Mouse (Mus musculus) kidney, postnatal 36 days (tissue): Measurements from ENCODE around the gene Ahctf1.
A peak's percentile ranks its signal among the peaks of the same experiment; 100 is the strongest.
"Not testable (repeated sequence)": the region's sequence is repeated elsewhere in the genome, so short reads cannot be mapped to it uniquely, and the experiment has no call there.

Source experiments
- DNase-seq, 2 experiments: peaks; one replicate each; pipeline ENCODE4 v3.0.0; 2021 to 2022; ENCODE audit warnings: mixed read lengths in 2 of 2

Gene Ahctf1

DNA sequence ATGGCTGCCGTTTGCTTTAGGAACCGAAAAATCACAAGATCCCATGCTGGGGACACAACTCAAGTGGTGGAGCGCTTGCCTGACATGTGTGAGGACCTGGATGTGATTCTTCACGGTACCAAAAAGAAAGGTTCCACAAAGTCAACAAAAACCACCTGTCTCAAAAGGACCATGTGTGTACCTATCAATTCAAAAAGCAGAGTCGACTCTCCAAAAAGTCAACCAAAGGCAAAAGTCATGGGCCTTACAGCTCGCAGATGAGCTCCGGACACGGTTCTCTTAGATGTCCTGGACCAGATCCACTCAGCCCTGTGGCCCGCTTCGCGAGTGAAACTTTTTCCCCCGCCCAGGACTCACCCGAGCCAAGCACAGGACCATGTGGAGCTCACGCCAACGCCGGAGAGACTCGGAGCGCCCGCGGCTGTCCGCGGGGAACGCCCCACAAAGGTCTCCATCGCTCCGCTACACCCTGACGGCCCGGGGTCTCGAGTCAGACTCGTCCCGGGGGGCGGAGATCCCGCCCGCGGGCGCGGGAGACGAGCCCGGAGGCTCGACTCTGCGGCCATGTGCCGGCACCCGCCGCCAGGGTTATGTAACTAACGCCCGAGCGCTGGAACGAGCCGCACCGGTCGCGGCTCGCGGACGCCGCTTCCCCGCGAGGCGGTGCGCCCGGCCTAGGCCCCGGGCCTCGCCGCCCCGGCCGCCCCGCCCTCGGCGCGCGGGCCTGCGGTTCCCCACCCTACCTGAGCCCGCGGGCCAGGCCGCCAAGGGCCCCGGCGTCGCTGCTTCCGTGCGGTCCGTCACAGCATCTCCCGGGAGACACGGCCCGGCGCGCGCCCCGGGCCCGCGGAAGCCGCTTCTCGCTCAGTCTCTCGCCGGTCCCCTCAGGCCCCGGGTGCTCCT is 619 bp downstream of the Ahctf1 start, which contains the start of gene Gm10518:
Gene Gm10518, plus strand, starts transcription at position 767 of the 903 bp plus-strand sequence.
- peak; percentile 70 to 77 for DNase-seq

GRCm38 (mm10) chr1:179798794-179799193 is 4.7 kb downstream of the Ahctf1 start:
- no peak for DNase-seq

- no peak for DNase-seq
Measured at GRCm38 (mm10) chr1:179787281-179787680, 16.2 kb downstream of the Ahctf1 start.

GRCm38 (mm10) chr1:179785502-179785901 is 18.0 kb downstream of the Ahctf1 start:
- no peak for DNase-seq

DNA sequence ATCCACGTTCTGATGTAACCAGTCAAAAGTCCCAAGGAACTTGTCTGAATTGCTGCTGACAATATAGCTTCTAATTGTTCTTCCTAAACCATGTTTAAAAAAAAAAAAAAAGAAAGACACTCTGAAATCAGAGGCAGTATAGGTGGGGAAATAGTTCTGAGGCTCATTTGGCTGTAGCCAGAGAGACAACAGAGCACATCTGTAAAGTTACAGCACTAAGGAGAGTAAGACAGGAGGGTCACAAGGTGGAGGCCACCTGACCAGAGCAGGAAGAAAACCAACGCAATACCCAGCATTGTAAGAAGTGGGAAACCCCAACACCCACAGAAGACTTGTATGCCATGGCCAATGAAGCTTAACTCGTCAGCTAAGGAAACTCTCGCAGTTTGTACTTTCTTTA is 19.4 kb downstream of the Ahctf1 start:
- no peak for DNase-seq

GRCm38 (mm10) chr1:179776831-179777230 is 26.6 kb downstream of the Ahctf1 start:
- no peak for DNase-seq

GRCm38 (mm10) chr1:179760553-179760952 is 42.9 kb downstream of the Ahctf1 start:
- no peak for DNase-seq

DNA sequence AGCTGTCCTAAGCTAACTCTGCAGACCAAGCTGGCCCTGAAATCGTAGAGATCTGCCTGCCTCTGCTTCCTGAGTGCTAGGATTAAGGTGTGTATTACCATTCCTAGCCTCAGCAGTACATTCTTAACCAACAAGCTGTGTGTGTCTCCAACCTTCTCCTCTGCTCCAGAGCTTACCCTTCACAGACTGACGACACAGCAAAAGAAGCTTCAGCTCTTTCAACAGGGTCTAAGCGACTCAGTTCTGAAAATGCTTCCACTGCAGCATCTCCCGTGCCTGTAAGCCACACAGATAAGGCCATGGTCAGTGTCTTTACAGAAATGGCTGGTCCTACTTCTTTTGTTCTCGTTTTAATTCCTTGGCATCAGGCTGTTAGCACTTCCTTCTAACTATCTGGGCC is 43.4 kb downstream of the Ahctf1 start:
- no peak for DNase-seq

GRCm38 (mm10) chr1:179756477-179756876 is 47.0 kb downstream of the Ahctf1 start:
- no peak for DNase-seq

DNA sequence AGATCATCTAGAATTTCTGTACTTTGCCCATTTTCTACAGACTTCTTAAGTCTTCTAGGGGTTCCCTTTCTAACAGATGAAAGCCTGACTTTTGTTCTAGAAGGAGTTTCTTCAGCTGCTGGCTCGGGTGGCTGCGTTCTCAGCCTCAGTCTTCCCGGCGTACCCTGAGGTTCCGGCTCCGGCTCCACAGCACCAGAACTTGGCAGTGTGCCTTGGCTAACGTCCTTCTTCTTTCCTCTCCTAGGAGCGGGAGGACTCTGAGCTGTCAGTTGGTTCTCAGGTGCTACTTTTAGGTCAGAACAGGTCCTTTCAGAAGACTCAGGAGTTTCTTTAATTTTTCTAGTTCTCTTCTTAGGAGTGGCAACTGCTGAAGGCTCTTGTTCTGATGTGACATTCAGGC is 50.5 kb downstream of the Ahctf1 start:
- DNase-seq: peak; percentile 5 to 18

GRCm38 (mm10) chr1:179752276-179752675 is 51.2 kb downstream of the Ahctf1 start:
- DNase-seq: no peak

- DNase-seq: no peak
Measured at GRCm38 (mm10) chr1:179745171-179745570, 58.3 kb downstream of the Ahctf1 start, which contains the start of gene Kif28. TSS of gene Kif28 (minus strand) at chr1:179745271.

GRCm38 (mm10) chr1:179743593-179744193 is 59.8 kb downstream of the Ahctf1 start:
- no peak for DNase-seq

- DNase-seq: no peak
Measured at GRCm38 (mm10) chr1:179736483-179736882, 67.0 kb downstream of the Ahctf1 start.

- peak; percentile 37 to 73 for DNase-seq
Measured at GRCm38 (mm10) chr1:179734500-179735474, 68.7 kb downstream of the Ahctf1 start.

- no peak for DNase-seq
Measured at GRCm38 (mm10) chr1:179731391-179731790, 72.1 kb downstream of the Ahctf1 start.

DNA sequence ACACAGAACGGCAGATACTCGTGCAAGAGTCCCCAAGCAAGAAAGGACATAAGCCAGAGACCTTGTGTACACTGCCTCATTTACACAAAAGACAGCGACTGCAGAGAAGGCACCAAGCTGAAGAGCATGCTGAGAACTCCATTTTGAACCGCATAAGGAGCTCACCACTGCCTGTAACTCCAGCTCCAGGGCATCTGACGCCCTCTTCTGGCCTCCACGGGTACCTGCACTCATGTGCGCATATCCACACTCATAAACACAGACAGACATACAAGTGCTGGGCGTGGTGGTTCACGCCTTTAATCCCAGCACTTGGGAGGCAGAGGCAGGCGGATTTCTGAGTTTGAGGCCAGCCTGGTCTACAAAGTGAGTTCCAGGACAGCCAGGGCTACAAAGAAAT is 74.8 kb downstream of the Ahctf1 start:
- DNase-seq: no peak

GRCm38 (mm10) chr1:179722811-179723469 is 80.5 kb downstream of the Ahctf1 start:
- no peak for DNase-seq

DNA sequence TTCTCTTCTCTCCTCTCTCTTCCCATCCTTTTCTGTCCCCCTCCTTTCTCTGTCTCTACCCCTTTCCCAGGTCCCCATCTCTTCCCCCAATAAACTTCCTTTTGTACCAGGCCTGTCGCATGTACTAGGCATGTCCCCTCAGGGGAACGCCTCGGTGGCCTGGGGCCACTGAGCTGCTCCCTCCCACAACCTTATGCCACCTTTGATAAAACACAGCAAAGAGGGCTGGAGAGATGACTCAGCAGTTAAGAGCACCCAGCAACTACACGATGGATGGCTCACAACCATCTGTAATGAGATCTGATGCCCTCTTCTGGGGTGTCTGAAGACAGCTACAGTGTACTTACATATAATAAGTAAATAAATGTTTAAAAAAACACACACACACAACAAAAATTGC is 87.7 kb downstream of the Ahctf1 start:
- DNase-seq: no peak

GRCm38 (mm10) chr1:179715289-179715688 is 88.2 kb downstream of the Ahctf1 start:
- not testable (repeated sequence) for DNase-seq

DNA sequence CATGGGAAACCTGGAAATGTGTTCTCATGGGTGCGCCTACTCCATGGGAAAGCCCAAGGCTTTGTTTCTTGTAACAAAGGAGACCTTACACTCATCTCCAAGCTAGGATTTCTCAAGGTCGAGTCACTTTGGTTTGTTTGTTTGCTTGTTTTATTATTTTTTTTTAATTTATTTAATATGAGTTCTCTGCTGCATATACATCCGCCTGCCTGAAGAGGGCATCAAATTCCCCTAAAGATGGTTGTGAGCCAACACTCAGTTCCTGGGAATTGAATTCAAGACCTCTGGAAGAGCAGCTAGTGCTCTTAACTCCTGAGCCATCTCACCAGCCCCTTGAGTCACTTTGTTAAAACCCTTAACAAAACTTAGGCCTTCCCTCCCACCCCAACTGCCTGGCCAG is 90.1 kb downstream of the Ahctf1 start:
- DNase-seq: no peak

DNA sequence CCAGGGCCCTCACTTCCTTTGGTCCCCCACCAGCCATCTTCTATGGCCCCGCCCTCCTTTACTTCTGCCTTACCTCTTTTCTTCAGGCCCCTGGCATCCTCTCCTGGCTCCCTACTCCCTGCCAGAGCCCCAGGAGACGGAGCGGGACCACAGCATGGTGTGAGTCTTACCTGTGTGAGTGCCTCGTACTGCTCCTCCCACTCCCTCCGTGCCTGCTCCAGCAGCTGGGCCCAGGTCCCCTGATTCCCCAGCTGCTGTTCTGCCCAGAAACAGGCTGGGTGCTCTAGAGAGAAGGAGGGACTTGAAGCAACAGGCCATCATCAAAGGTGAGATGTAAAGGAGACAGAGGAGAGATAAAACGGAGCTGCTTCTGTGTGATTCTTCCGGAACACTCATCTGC is 90.8 kb downstream of the Ahctf1 start:
- no peak for DNase-seq
